Mouse (Mus musculus): ENCODE measurements around the gene Ppp1r3f. TPM values are rescaled to one million over a fixed set of nuclear protein-coding genes. Genes with fewer than 3 reads are reported as not detected.

Ppp1r3f gene
- 1.2 and 2.3 TPM in 2 replicates for polyA plus RNA-seq (2012; rRNA removed; ENCODE audit: low replicate concordance)

DNA sequence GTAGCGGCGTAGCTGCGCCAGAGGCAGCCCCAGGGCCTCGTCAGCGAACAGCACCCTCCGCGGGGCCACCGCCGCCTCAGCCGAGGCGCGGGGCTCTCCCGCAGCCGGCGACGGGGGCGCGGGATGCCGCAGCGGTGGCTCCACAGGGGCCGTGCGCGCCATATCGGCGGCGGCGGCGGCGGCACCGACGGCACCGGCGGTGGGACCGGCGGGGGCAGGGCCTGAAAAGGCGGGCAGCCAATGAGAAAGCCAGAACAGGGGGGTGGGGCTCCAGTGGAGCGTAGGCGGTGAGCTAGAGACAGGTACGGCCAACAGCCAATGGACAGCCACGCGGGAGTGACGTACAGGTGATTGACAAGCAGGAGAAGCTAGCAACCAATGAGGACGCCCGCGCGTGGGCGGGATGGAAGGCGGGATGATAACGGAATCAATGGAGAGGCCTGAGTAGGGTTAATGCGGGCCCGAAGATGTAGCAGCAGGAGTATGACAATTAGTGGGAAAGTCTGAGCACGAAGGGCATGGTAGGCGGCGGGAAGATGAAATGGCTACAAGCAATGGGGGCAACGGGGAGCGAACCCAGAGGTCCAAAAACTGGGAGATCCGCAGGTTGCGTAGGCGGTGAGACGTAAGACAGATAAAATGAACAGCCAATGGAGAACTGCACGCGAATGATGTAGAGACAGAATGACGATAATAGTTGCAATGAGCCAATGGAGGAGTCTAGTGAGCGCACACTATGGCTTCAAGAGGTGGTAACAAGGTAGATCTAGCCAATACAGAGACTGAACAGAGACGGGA is at the start of gene Ppp1r3f:
Ppp1r3f (minus strand) TSS at position 197 of the 798 bp plus-strand sequence.

DNA sequence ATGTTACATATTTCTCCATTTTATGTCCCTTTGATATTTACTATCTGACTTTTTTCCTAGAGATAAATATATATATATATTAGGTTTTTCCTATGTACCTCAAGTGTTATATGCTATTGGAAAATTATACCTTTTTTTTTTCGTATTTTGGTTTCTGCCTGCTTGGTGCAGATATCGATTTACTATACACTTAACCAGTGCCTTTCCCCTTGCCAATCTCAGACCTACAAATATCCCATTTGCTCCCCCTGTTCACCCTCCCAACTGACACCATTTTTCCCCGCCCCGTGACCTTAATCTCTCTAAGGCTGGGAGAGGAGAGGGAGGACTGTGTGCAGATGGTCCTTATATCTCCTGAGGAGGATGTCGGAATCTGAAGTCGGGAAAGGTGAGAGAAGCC is 32.7 kb upstream of the Ppp1r3f start, which contains the start of gene Cacna1f:
Cacna1f (plus strand) TSS at position 301 of the 400 bp plus-strand sequence.

DNA sequence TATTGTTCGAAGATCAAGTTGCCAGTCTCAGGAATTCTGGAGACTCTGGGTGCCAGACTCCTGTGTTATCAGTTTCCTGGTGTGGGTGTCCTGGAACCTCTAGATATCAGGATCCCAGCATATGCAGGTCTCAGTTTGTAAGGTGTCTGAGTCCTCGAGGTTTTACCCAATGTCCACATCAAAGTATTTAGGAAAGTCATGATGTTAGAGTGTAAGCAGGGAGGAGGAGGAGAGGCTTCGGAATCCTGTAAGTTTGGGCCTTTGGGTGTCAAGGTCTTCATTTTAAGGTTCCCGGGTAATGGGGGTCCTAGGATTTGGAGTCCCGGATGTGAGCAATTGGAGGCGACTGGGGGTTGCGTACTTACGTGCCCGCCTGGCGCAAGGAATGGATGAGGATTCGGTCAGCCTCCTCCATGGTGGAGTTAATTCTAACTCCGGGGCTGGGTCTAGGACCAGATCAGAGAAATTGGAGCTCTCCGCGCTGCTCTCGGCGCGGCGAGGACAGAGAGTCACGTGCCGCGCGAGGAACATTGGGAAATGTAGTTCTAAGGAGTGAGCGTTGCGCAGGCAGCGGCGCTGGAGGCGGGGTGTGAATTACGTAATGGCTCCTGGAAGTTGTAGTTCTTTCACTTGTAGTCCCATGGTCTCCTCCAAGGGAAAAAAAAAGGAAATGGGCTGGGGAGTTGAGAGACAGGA is 30.9 kb upstream of the Ppp1r3f start, which contains the start of gene Ccdc22:
Ccdc22 (minus strand) TSS at position 639 of the 696 bp plus-strand sequence.

DNA sequence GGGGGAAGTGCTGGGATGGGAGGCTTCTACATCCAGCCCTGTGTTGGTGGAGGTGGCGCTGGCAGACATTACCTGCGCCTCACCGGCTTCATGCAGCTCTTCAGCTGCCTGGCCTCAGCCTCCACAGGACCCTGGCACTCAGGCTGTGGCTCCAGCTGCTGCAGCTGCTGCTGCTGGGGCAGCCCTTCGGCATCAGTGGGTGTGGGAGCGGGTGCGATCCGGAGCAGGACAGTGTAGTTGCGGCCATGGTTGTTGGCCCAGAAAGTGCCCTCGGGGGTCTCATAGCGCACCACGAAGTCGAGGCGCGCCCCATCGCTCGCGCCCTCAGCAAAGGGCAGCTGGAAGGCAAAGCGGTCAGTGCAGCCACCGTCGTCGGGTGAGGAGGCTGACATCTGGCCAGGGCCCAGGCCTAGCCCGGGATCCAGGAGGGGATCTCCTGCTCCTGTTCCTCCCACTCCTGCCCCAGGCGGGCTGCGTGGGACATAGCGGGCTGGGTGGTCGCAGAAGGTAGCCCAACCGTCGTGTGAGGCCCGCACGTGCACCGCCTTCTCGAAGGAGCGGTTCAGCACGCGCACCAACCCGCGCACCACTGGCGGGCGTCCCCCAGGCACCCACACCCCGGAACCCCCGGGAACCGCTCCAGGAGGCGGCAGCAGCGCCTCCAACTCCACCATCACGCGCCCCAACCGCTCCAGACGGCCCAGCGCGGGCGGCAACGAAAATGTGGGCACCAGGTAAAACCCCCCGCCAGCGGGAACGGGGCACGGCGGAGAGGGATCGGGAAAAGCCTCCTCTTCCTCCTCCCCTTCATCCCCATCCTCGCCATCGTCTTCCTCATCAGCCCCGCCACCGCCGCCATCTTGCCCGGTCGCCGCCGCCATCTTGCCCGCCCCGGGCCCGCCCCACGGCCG is 652 bp downstream of the Ppp1r3f start, which contains the start of gene Foxp3:
Foxp3 (plus strand) TSS at position 469 of the 911 bp plus-strand sequence.

Other genes with a start within 250 kb of the Ppp1r3f start
- gene Usp27x, start 198.5 kb downstream of the Ppp1r3f start, polyA plus RNA-seq (2012; rRNA removed; ENCODE audit: low replicate concordance): 0.11 and 0.40 TPM in 2 replicates
- gene Foxp3, start 639 bp downstream of the Ppp1r3f start, polyA plus RNA-seq (2012; rRNA removed; ENCODE audit: low replicate concordance): 0.51 and 0.96 TPM in 2 replicates
- 10.7 and 13.1 TPM in 2 replicates for gene Ccdc22, start 31.2 kb upstream of the Ppp1r3f start, polyA plus RNA-seq (2012; rRNA removed; ENCODE audit: low replicate concordance)
- 0.02 TPM in 1 of 2 replicates, not detected in the other for gene Cacna1f, start 32.8 kb upstream of the Ppp1r3f start, polyA plus RNA-seq (2012; rRNA removed; ENCODE audit: low replicate concordance)
- gene Syp, start 64.2 kb upstream of the Ppp1r3f start, polyA plus RNA-seq (2012; rRNA removed; ENCODE audit: low replicate concordance): 3.2 and 3.8 TPM in 2 replicates
- 12.6 and 29.4 TPM in 2 replicates for gene Prickle3, start 83.0 kb upstream of the Ppp1r3f start, polyA plus RNA-seq (2012; rRNA removed; ENCODE audit: low replicate concordance)
- gene Plp2, start 97.1 kb upstream of the Ppp1r3f start, polyA plus RNA-seq (2012; rRNA removed; ENCODE audit: low replicate concordance): 79.9 and 101 TPM in 2 replicates
- gene Magix, start 107.0 kb upstream of the Ppp1r3f start, polyA plus RNA-seq (2012; rRNA removed; ENCODE audit: low replicate concordance): 1.8 and 1.9 TPM in 2 replicates
- 1.0 and 1.8 TPM in 2 replicates for gene Gpkow, start 122.8 kb upstream of the Ppp1r3f start, polyA plus RNA-seq (2012; rRNA removed; ENCODE audit: low replicate concordance)
- 25.3 and 29.7 TPM in 2 replicates for gene Wdr45, start 140.1 kb upstream of the Ppp1r3f start, polyA plus RNA-seq (2012; rRNA removed; ENCODE audit: low replicate concordance)
- gene Gm45208, start 148.0 kb upstream of the Ppp1r3f start, polyA plus RNA-seq (2012; rRNA removed; ENCODE audit: low replicate concordance): 0.74 and 2.9 TPM in 2 replicates
- gene Praf2, start 154.2 kb upstream of the Ppp1r3f start, polyA plus RNA-seq (2012; rRNA removed; ENCODE audit: low replicate concordance): 54.9 and 59.3 TPM in 2 replicates
- 25.1 and 46.4 TPM in 2 replicates for gene Ccdc120, start 176.6 kb upstream of the Ppp1r3f start, polyA plus RNA-seq (2012; rRNA removed; ENCODE audit: low replicate concordance)
- 20.6 and 27.4 TPM in 2 replicates for gene Tfe3, start 188.3 kb upstream of the Ppp1r3f start, polyA plus RNA-seq (2012; rRNA removed; ENCODE audit: low replicate concordance)
- gene Gripap1, start 215.5 kb upstream of the Ppp1r3f start, polyA plus RNA-seq (2012; rRNA removed; ENCODE audit: low replicate concordance): 12.0 and 13.5 TPM in 2 replicates
- 0.60 and 0.85 TPM in 2 replicates for gene Kcnd1, start 248.0 kb upstream of the Ppp1r3f start, polyA plus RNA-seq (2012; rRNA removed; ENCODE audit: low replicate concordance)

All from duodenum, adult 2 months (tissue).